Mouse (Mus musculus) kidney, adult 2 months (tissue): ENCODE measurements at regions not wholly inside any gene's neighbourhood (a gene's known extent, or its start where the extent isn't known, plus 50 kb on each side); places are given as distances from the start of the nearest gene placed in this dataset.

ENCODE experiments used
- CTCF ChIP-seq: fragments of 200-500 bp; conservative IDR thresholded peaks from 2 replicates; pipeline ENCODE4 v1.5.1; 2011; ENCODE audit warnings: low read depth, mild to moderate bottlenecking, control low read depth, low read length, moderate library complexity, mixed read lengths; ENCODE audit not compliant: insufficient read depth, insufficient read length
- POLR2A ChIP-seq: fragments of 200-500 bp; IDR thresholded peaks from one replicate; pipeline ENCODE4 v1.6.1; 2011; ENCODE audit warnings: low read depth, low read length, control low read depth

- TF ChIP-seq CTCF (no peak), POLR2A (no peak)
Observed at GRCm38 (mm10) chr16:91995459-91996190, 62.4 kb upstream of the Mrps6 start.
